Comparison of ENCODE assay signal across 15 mouse cellular contexts in genomic region chr12:100222322-100222993, GRCm38 (mm10). TPM values are rescaled to one million over a fixed set of nuclear protein-coding genes. Genes with fewer than 3 reads are reported as not detected.
DNase-seq lines count a peak whose midpoint lies in the region; ATAC-seq lines count a peak whose summit lies in the region.
"Had no signal": no experiment of that assay in that cellular context is flagged by ENCODE, and none has a peak within 500 bp of the region (broad histone marks: within the 10 kb centered on the region; RNA-seq: fewer than 3 reads in every experiment).

No protein-coding gene starts in this region.

- WGBS in neural tube, embryonic 12.5 days, result 85% methylated on average over 13 of the region's 13 CpGs
- 89% methylated on average over 13 of the region's 13 CpGs for WGBS in hindbrain, embryonic 10.5 days
- 59% methylated on average over 13 of the region's 13 CpGs for WGBS in midbrain, embryonic 13.5 days

- no peak overlapping the region for H3K4me3 ChIP-seq in neural tube, embryonic 12.5 days
- H3K4me3 ChIP-seq in hindbrain, embryonic 10.5 days, result no peak overlapping the region; the same call in 1 of the 2 replicates
- H3K4me3 ChIP-seq in midbrain, embryonic 13.5 days (replicated peaks), result peak overlapping the region; percentile 5; the same call in 1 of the 2 replicates
- H3K4me3 ChIP-seq: embryonic facial prominence, embryonic 13.5 days; limb, embryonic 13.5 days had no signal

- ATAC-seq in neural tube, embryonic 12.5 days (ENCODE audit: low FRiP score, low read depth), result peak; percentile 51; the same call in 1 of the 2 replicates
- peak; percentile 81 for ATAC-seq in midbrain, embryonic 13.5 days
- no peak for ATAC-seq in megakaryocyte progenitor cell, adult 5-6 weeks (replicated peaks; ENCODE audit: poor library complexity)
- ATAC-seq in erythroid progenitor cell, adult 5-6 weeks (replicated peaks; ENCODE audit: low FRiP score, poor library complexity, severe bottlenecking), result no peak

- H3K4me1 ChIP-seq in neural tube, embryonic 12.5 days, result peaks cover 25% of the 10 kb centered on the region
- peaks cover 51% of the 10 kb centered on the region for H3K4me1 ChIP-seq in hindbrain, embryonic 10.5 days (replicated peaks)
- H3K4me1 ChIP-seq in midbrain, embryonic 13.5 days (replicated peaks), result peaks cover 47% of the 10 kb centered on the region

- no peak for DNase-seq in neural tube, embryonic 10.5 days (ENCODE audit: extremely low spot score, low spot score)
- no peak for DNase-seq in hindbrain, embryonic 10.5 days (ENCODE audit: low spot score)
- no peak for DNase-seq in heart, adult 8-10 months (ENCODE audit: low spot score)
- DNase-seq: cerebellum, adult 9-11 months; lung, adult 18-20 months; spleen, adult 18-20 months had no signal

- no peaks in the 10 kb centered on the region for H3K27me3 ChIP-seq in neural tube, embryonic 12.5 days (replicated peaks)
- no peaks in the 10 kb centered on the region for H3K27me3 ChIP-seq in hindbrain, embryonic 10.5 days (ENCODE audit: insufficient read depth, poor library complexity, severe bottlenecking)
- no peaks in the 10 kb centered on the region for H3K27me3 ChIP-seq in midbrain, embryonic 13.5 days
- H3K27me3 ChIP-seq: embryonic facial prominence, embryonic 13.5 days; limb, embryonic 13.5 days had no signal

- H3K27ac ChIP-seq in neural tube, embryonic 12.5 days, result no peak overlapping the region
- peak overlapping the region; percentile 66 for H3K27ac ChIP-seq in hindbrain, embryonic 10.5 days
- peak overlapping the region; percentile 80 for H3K27ac ChIP-seq in midbrain, embryonic 13.5 days
- H3K27ac ChIP-seq: macrophage; stomach, postnatal 0 days had no signal

- no peak overlapping the region for H3K4me2 ChIP-seq in neural tube, embryonic 12.5 days (replicated peaks)
- peak overlapping the region; percentile 36 for H3K4me2 ChIP-seq in midbrain, embryonic 13.5 days (replicated peaks)
- H3K4me2 ChIP-seq: heart, embryonic 11.5 days; limb, embryonic 13.5 days had no signal

- no peaks in the 10 kb centered on the region for H3K9me3 ChIP-seq in neural tube, embryonic 12.5 days
- H3K9me3 ChIP-seq in hindbrain, embryonic 10.5 days, result no peaks in the 10 kb centered on the region
- no peaks in the 10 kb centered on the region for H3K9me3 ChIP-seq in midbrain, embryonic 13.5 days
- H3K9me3 ChIP-seq: embryonic facial prominence, embryonic 13.5 days; limb, embryonic 13.5 days had no signal

- H3K36me3 ChIP-seq in neural tube, embryonic 12.5 days, result no peaks in the 10 kb centered on the region
- no peaks in the 10 kb centered on the region for H3K36me3 ChIP-seq in hindbrain, embryonic 10.5 days
- H3K36me3 ChIP-seq in midbrain, embryonic 13.5 days, result no peaks in the 10 kb centered on the region
- H3K36me3 ChIP-seq: embryonic facial prominence, embryonic 13.5 days; limb, embryonic 13.5 days had no signal

- H3K9ac ChIP-seq in neural tube, embryonic 12.5 days, result no peak overlapping the region
- peak overlapping the region; percentile 15 for H3K9ac ChIP-seq in midbrain, embryonic 13.5 days (replicated peaks)
- H3K9ac ChIP-seq: embryonic facial prominence, embryonic 13.5 days; limb, embryonic 13.5 days had no signal

RNA-seq across cellular contexts. Expression of gene Calm1, which starts 23.2 kb away (rescaled TPM):
- 1,755 and 1,801 TPM in 2 replicates for polyA plus RNA-seq in neural tube, embryonic 12.5 days (2016; fragmentation: Nextera tagmentation; extraction: Ambion mirVana)
- polyA plus RNA-seq in hindbrain, embryonic 10.5 days (2016; fragmentation: Nextera tagmentation; extraction: Ambion mirVana), result 1,379 and 1,527 TPM in 2 replicates
- 2,058 and 2,203 TPM in 2 replicates for polyA plus RNA-seq in midbrain, embryonic 13.5 days (2015; fragmentation: Nextera tagmentation; extraction: Ambion mirVana)
- total RNA-seq in megakaryocyte progenitor cell, adult 5-6 weeks (2015), result 340 and 447 TPM in 2 replicates
- 536 and 549 TPM in 2 replicates for total RNA-seq in megakaryocyte progenitor cell, adult 5-6 weeks (2017)
- total RNA-seq in erythroid progenitor cell, adult 5-6 weeks (2015; ENCODE audit: low replicate concordance), result 96.0 and 222 TPM in 2 replicates
- 92.8 and 101 TPM in 2 replicates for total RNA-seq in erythroid progenitor cell, adult 5-6 weeks (2017; ENCODE audit: low replicate concordance)
- 100 to 1,000 TPM; 183 to 222 (median 211) TPM for total RNA-seq in heart, adult 8-10 months (2022)

Comparison
In these comparisons a context has a peak if more than half of its experiments do, and no peak if none do; other contexts are left out.
1. ATAC-seq: peak in neural tube, embryonic 12.5 days (single experiment) and midbrain, embryonic 13.5 days (single experiment); none in megakaryocyte progenitor cell, adult 5-6 weeks (single experiment) and erythroid progenitor cell, adult 5-6 weeks (single experiment).